Mouse (Mus musculus) B cell, adult (primary cell): ENCODE measurements around the gene Serpinf2. TPM values are rescaled to one million over a fixed set of nuclear protein-coding genes. Genes with fewer than 3 reads are reported as not detected.

ENCODE experiments used
- total RNA-seq: library from RNA; stranded (reverse); gene quantifications from 4 replicates; pipeline ENCODE4 v1.2.4, GENCODE M21; 2023; ENCODE audit not compliant: inconsistent age

Gene Serpinf2
- 0.26 to 0.63 TPM (median 0.33 TPM) in 4 replicates for total RNA-seq

DNA sequence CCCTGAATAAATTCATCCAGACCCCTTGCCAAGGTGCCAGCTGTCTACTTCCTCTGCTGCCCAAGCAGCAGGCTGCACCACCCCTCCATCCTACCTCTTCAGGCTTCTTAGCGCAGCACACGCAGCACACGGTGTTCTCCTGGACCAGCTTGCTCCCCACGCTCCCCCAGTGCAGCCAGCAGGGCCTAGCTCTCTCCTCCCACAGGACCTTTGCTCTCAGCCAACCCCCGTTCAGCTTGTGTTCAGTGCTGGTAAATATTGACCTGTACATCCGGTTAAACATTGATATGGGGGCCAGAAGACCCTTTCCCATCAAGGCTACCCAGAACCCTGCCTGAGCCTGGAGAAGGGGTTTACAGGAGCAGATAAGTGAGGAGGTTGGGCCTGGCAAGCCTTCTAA, at the start of gene Serpinf2:
Serpinf2 (minus strand) TSS at position 229 of the 400 bp plus-strand sequence.

GRCm38 (mm10) chr11:75486601-75487285, 47.4 kb upstream of the Serpinf2 start, which contains the start of gene Prpf8:
Gene Prpf8, plus strand, starts transcription at chr11:75486816.

GRCm38 (mm10) chr11:75460844-75461742, 21.7 kb upstream of the Serpinf2 start, which contains the start of gene Tlcd2:
Gene Tlcd2, plus strand, starts transcription at chr11:75461715.

GRCm38 (mm10) chr11:75453991-75454930, 14.9 kb upstream of the Serpinf2 start, which contains the start of gene Wdr81:
Gene Wdr81, minus strand, starts transcription at chr11:75454717.

GRCm38 (mm10) chr11:75422013-75422792, 17.2 kb downstream of the Serpinf2 start, which contains the start of gene Serpinf1:
Gene Serpinf1, minus strand, starts transcription at chr11:75422701.

Other genes starting within 250 kb of the Serpinf2 start
- 26.6 to 29.2 TPM (median 27.2 TPM) in 4 replicates for gene Dph1, start 248.3 kb downstream of the Serpinf2 start, total RNA-seq
- 0.57 to 1.1 TPM (median 0.79 TPM) in 4 replicates for gene Rtn4rl1, start 245.8 kb downstream of the Serpinf2 start, total RNA-seq
- gene Rpa1, start 91.3 kb downstream of the Serpinf2 start, total RNA-seq = 96.0 to 124 TPM (median 109 TPM) in 4 replicates
- 10.9 to 13.5 TPM (median 12.4 TPM) in 4 replicates for gene Smyd4, start 91.2 kb downstream of the Serpinf2 start, total RNA-seq
- 0.72 to 1.8 TPM (median 1.3 TPM) in 3 of 4 replicates, not detected in the other for gene Serpinf1, start 16.9 kb downstream of the Serpinf2 start, total RNA-seq
- gene Wdr81, start 15.1 kb upstream of the Serpinf2 start, total RNA-seq = 44.4 to 54.6 TPM (median 46.7 TPM) in 4 replicates
- 1.6 to 3.9 TPM (median 2.8 TPM) in 4 replicates for gene Tlcd2, start 22.1 kb upstream of the Serpinf2 start, total RNA-seq
- 222 to 234 TPM (median 231 TPM) in 4 replicates for gene Prpf8, start 47.2 kb upstream of the Serpinf2 start, total RNA-seq
- gene Rilp, start 70.5 kb upstream of the Serpinf2 start, total RNA-seq = 0.69 TPM in 1 of 4 replicates, not detected in the others
- gene Scarf1, start 73.9 kb upstream of the Serpinf2 start, total RNA-seq = 0.19 TPM in 1 of 4 replicates, not detected in the others
- gene Slc43a2, start 92.1 kb upstream of the Serpinf2 start, total RNA-seq = 38.1 to 64.2 TPM (median 49.5 TPM) in 4 replicates
- 213 to 240 TPM (median 228 TPM) in 4 replicates for gene Pitpna, start 148.5 kb upstream of the Serpinf2 start, total RNA-seq
- 99.4 to 121 TPM (median 113 TPM) in 4 replicates for gene Inpp5k, start 191.4 kb upstream of the Serpinf2 start, total RNA-seq
- gene Myo1c, start 210.9 kb upstream of the Serpinf2 start, total RNA-seq = 398 to 436 TPM (median 414 TPM) in 4 replicates
- 53.8 to 64.5 TPM (median 58.6 TPM) in 4 replicates for gene Crk, start 239.7 kb upstream of the Serpinf2 start, total RNA-seq